Mouse (Mus musculus) hindbrain, embryonic 13.5 days (tissue): Measurements from ENCODE around the gene Gabra2. TPM values are rescaled to one million over a fixed set of nuclear protein-coding genes. Genes with fewer than 3 reads are reported as not detected.

Experiments
- ATAC-seq: fragments of 200-750 bp; cut with Nextera tagmentation; 2 replicates; pipeline ENCODE4 v1.8.0; 2017; ENCODE audit warnings: moderate TSS enrichment; ENCODE audit not compliant: low FRiP score
- H3K27ac ChIP-seq: fragments of 300-500 bp; sonication (generic); 2 replicates; pipeline ENCODE4 v1.5.1; 2015; ENCODE audit warnings: inconsistent platforms, mild to moderate bottlenecking, moderate library complexity
- H3K27me3 ChIP-seq: fragments of 300-500 bp; sonication (generic); 2 replicates; pipeline ENCODE4 v1.6.1; 2015; ENCODE audit warnings: mild to moderate bottlenecking, inconsistent platforms
- H3K36me3 ChIP-seq: fragments of 300-500 bp; sonication (generic); 2 replicates; pipeline ENCODE4 v1.6.1; 2015; ENCODE audit warnings: mild to moderate bottlenecking, inconsistent platforms
- H3K4me1 ChIP-seq: fragments of 300-500 bp; sonication (generic); replicated peaks from 2 replicates; pipeline ENCODE4 v1.6.1; 2015; ENCODE audit warnings: inconsistent platforms
- H3K4me2 ChIP-seq: fragments of 300-500 bp; sonication (generic); 2 replicates; pipeline ENCODE4 v1.6.1; 2015; ENCODE audit warnings: inconsistent platforms, mild to moderate bottlenecking, moderate library complexity
- H3K4me3 ChIP-seq: fragments of 300-500 bp; sonication (generic); 2 replicates; pipeline ENCODE4 v1.5.1; 2015; ENCODE audit warnings: mild to moderate bottlenecking, inconsistent platforms
- H3K9ac ChIP-seq: fragments of 300-500 bp; sonication (generic); 2 replicates; pipeline ENCODE4 v1.6.1; 2015; ENCODE audit warnings: mild to moderate bottlenecking, inconsistent platforms
- H3K9me3 ChIP-seq: fragments of 300-500 bp; sonication (generic); 2 replicates; pipeline ENCODE4 v1.6.1; 2016; ENCODE audit warnings: inconsistent platforms
- WGBS: fragments of 180-500 bp; shearing (Covaris S2); methylation state at CpG from one replicate; pipeline ENCODE4 v1.1.7; 2015; 5-methylcytosine and 5-hydroxymethylcytosine counted together
- polyA plus RNA-seq: library from polyadenylated mRNA; unstranded; fragments of >200 nt; fragmentation: Nextera tagmentation; extraction: Ambion mirVana; gene quantifications from 2 replicates; pipeline ENCODE4 v1.2.1, GENCODE M21; 2015

Gabra2 gene
- polyA plus RNA-seq, 1 experiment from 2014 or later, result 28.1 TPM

DNA sequence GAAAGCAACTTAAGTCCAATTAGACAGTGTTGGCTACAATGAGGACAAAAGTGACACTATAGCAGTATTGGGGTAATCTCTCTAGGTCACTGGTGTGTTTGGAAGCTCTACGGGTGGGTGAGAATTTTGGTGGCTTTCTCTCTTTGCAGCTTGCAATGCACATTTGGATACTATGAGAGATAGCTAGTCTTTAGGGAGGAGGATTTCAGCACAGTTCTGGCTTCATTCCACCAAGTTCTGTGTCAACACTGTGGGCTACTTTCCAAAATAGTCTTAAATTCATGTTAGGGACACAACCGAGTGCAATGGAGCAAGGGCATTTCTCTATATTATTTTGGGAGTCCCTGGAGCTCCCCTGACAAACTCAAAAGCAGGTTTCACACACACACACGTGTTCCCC, 58.3 kb downstream of the Gabra2 start:
- Histone ChIP-seq H3K4me2 (no peak overlapping the region), H3K9me3 (no peaks in the 10 kb centered on the region), H3K4me1 (no peaks in the 10 kb centered on the region), H3K9ac (no peak overlapping the region), H3K27me3 (no peaks in the 10 kb centered on the region), H3K4me3 (no peak overlapping the region), H3K36me3 (no peaks in the 10 kb centered on the region), H3K27ac (no peak overlapping the region)
- 69% methylated on average over 3 of the region's 3 CpGs for WGBS
- no peak for ATAC-seq

DNA sequence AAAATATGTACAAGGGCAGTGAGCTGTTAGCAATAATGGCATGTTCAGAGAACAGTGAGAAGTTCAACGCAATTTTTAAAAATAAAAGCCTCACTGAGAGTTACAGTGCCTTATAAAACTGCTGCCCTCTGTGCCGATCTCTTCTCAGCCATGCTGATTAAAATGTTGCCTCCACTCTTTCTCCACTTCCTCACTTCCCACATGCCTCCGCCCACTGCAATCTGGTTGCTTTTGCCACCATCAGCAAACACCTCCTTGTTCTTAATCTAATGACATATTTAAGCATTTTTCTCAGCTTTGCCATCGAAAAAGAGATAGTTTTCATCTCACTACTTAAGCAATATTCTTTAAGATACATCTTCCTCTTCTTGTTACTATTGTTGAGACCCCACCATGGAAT, 69.7 kb downstream of the Gabra2 start:
- 89% methylated on average over 4 of the region's 4 CpGs for WGBS
- no peak for ATAC-seq
- Histone ChIP-seq H3K4me1 (no peaks in the 10 kb centered on the region), H3K9ac (no peak overlapping the region), H3K27ac (no peak overlapping the region), H3K4me2 (no peak overlapping the region), H3K4me3 (no peak overlapping the region), H3K9me3 (no peaks in the 10 kb centered on the region), H3K36me3 (no peaks in the 10 kb centered on the region), H3K27me3 (no peaks in the 10 kb centered on the region)

DNA sequence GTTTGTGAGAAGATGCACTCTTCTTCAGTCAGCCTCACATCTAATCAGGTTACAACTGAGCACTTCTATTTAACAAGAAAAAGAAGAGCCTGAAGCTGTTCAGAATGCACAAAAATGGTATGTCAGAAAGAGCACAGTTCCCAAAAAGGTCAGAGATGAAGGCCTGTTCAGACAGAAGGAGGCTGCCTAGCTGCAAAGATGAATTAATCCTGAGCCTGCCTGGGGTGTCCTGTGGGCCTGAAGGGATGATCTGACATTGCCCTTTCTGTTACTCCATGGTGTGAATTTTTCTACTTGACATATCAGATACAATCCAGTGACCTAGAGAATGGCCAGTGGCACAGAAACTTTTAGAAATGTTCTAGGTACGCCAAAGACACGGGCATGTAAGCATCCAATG, 83.9 kb downstream of the Gabra2 start:
- H3K27me3 ChIP-seq, result no peaks in the 10 kb centered on the region
- H3K4me3 ChIP-seq, result no peak overlapping the region
- H3K9ac ChIP-seq, result no peak overlapping the region
- H3K27ac ChIP-seq, result no peak overlapping the region; the same call in 1 of the 2 replicates
- 43% methylated on average over 2 of the region's 2 CpGs for WGBS
- H3K9me3 ChIP-seq, result no peaks in the 10 kb centered on the region
- 0 out of 2 replicates have a peak, but pooled peaks cover 9% of the 10 kb centered on the region for H3K4me1 ChIP-seq
- no peak overlapping the region for H3K4me2 ChIP-seq
- no peaks in the 10 kb centered on the region for H3K36me3 ChIP-seq
- ATAC-seq, result 0 out of 2 replicates have a peak, but pooled peaks have one; percentile 5

DNA sequence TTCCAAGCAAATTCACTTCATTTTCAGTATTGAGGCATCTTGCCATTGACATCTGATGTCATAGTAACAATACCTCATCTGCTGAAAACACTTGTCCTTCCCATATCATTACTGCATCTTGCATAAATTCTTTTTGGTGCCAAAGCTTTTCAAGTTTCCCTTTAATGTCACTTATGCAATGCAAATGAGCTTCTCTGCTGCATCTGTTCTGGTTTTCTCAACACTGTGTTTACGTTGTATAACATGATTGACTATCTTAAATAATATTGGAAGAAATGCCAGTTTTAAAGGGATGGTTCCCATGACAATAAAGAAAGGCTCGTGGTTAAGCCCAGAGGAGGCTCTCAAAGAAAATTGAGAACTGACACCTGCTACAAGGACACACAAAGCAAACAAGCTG, 84.4 kb downstream of the Gabra2 start:
- Histone ChIP-seq H3K27me3 (no peaks in the 10 kb centered on the region), H3K27ac (no peak overlapping the region)

DNA sequence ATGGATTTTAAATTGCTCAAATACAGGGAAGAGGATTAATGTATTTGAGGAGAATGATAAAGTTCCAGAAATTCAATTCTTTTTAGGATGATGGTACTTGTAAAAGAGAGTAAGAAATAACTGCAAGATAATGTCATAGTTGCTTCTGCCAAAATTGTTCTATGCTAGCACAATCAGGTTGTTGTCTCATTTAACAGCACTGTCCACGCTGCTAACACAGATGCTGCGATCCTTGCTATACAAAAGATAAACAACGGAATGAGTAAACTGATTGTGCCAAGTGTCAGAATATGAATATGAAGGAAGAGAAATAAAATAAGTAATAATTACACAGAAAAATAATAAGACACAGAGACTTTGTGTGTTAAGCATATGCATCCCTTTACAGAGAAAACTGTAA, 84.9 kb downstream of the Gabra2 start:
- no peak overlapping the region for H3K4me2 ChIP-seq
- no peak for ATAC-seq
- no peak overlapping the region for H3K4me3 ChIP-seq
- H3K4me1 ChIP-seq, result 0 out of 2 replicates have a peak, but pooled peaks cover 9% of the 10 kb centered on the region
- no peaks in the 10 kb centered on the region for H3K36me3 ChIP-seq
- H3K27ac ChIP-seq, result no peak overlapping the region
- 58% methylated on average over 3 of the region's 3 CpGs for WGBS
- no peaks in the 10 kb centered on the region for H3K27me3 ChIP-seq
- no peaks in the 10 kb centered on the region for H3K9me3 ChIP-seq
- no peak overlapping the region for H3K9ac ChIP-seq

More for the DNA sequence above, 84.4 kb downstream of the Gabra2 start:
- H3K36me3 ChIP-seq, result no peaks in the 10 kb centered on the region
- no peak overlapping the region for H3K4me2 ChIP-seq
- no peak overlapping the region for H3K9ac ChIP-seq
- 0 out of 2 replicates have a peak, but pooled peaks cover 9% of the 10 kb centered on the region for H3K4me1 ChIP-seq
- no peak overlapping the region for H3K4me3 ChIP-seq
- WGBS, result 19% methylated on average over 2 of the region's 2 CpGs
- no peaks in the 10 kb centered on the region for H3K9me3 ChIP-seq
- peak; percentile 36; the same call in 1 of the 2 replicates for ATAC-seq

DNA sequence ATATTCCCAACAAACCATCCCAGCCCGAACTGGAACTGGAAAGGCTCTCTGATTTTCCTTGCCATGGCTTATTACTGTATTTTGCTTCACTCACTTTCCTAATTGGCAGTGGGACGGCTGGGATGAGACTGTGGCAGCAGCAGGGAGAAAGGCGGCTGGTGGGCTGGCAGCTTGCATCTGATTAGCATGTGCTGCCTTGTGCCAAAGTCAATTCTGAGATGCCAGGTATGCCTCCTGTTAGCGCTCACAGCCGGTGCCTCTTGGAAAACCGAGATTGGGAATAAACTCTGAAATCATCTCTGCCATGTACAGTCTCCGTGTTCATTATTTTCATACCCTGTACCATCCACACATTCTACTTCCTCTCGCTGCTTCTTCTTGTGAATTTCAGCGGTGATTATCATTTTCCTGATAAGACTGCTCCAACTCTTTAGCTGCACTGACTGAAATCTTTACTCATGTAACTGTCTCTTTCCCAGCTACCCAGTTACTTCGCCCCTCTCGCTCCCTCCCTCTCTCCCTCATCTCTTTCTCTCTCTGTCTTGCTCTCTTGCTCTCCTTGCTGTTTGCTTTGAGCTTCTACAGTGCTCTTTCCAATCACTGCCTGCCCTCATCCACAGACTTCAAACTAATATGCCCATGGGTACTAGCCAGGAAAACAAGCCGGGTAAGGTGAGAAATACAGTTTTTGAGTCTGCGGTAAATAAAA, 99.9 kb downstream of the Gabra2 start:
- Histone ChIP-seq H3K9ac (no peak overlapping the region), H3K27ac (no peak overlapping the region), H3K36me3 (no peaks in the 10 kb centered on the region), H3K27me3 (no peaks in the 10 kb centered on the region), H3K4me3 (no peak overlapping the region), H3K9me3 (no peaks in the 10 kb centered on the region), H3K4me1 (no peaks in the 10 kb centered on the region), H3K4me2 (no peak overlapping the region)
- WGBS, result 72% methylated on average over 13 of the region's 13 CpGs
- no peak; the same call in 1 of the 2 replicates for ATAC-seq

DNA sequence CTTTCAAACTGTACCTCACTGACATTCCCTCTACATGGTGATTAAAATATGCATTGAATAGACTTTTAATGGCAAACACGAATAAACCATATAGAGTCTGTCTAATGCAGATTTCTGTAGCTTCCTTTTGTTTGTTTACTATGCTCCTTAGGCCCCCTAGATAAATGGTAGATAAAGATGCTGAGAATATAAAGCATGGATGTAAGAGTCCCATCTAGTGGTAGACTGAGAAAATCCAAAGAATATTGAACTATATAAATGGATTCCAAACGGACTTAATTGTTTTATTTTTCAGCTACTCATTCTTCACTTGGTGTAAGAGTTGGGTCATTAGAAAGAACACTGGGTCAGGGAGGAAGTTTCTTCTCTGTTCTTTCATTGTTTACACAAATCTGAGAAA, 102.4 kb downstream of the Gabra2 start:
- WGBS, result 63% methylated on average over 2 of the region's 2 CpGs
- H3K4me3 ChIP-seq, result no peak overlapping the region
- no peak for ATAC-seq

DNA sequence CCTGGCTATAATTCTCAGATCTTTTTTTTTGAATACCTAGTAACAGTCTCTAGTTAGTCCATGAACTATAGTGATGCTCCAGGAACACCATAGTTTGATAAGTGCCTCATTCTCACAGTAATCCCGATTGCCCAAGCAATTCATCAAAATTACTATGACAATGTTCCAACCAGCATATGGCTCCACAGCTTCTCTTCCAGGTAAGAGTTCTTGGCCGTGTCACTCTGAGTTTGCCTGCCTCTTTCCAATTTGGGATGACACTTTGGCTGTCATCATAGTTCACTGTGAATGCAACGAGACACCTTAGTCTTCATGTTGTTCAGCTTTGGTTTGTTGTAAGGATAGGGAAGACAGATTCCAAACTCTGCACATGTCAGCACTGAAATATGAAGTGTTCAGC, 104.8 kb downstream of the Gabra2 start:
- 87% methylated on average over 3 of the region's 3 CpGs for WGBS
- no peak overlapping the region for H3K9ac ChIP-seq
- H3K36me3 ChIP-seq, result no peaks in the 10 kb centered on the region
- ATAC-seq, result no peak
- no peak overlapping the region for H3K4me3 ChIP-seq
- H3K4me1 ChIP-seq, result no peaks in the 10 kb centered on the region
- no peak overlapping the region for H3K27ac ChIP-seq
- H3K27me3 ChIP-seq, result no peaks in the 10 kb centered on the region
- no peaks in the 10 kb centered on the region for H3K9me3 ChIP-seq
- no peak overlapping the region for H3K4me2 ChIP-seq

More for the DNA sequence above, 102.4 kb downstream of the Gabra2 start:
- Histone ChIP-seq H3K27me3 (no peaks in the 10 kb centered on the region), H3K9ac (no peak overlapping the region), H3K4me1 (no peaks in the 10 kb centered on the region), H3K36me3 (no peaks in the 10 kb centered on the region), H3K27ac (no peak overlapping the region), H3K4me2 (no peak overlapping the region), H3K9me3 (no peaks in the 10 kb centered on the region)
